Mouse (Mus musculus) G1E (cell line): ENCODE results near the gene Cdc42se2. TPM values are rescaled to one million over a fixed set of nuclear protein-coding genes. Genes with fewer than 3 reads are reported as not detected.

Experiments
- ATAC-seq: 2 replicates; pipeline ENCODE4 v1.8.0; 2016; ENCODE audit warnings: mild to moderate bottlenecking; ENCODE audit not compliant: insufficient number of reproducible peaks, poor library complexity, low FRiP score, severe bottlenecking; ENCODE audit errors: extremely low read depth
- DNase-seq: peaks from one replicate; pipeline ENCODE4 v3.0.0; 2012; ENCODE audit warnings: low spot score
- H3K27me3 ChIP-seq: 2 replicates; pipeline ENCODE4 v1.6.1; 2012; ENCODE audit warnings: mild to moderate bottlenecking, low read length, inconsistent platforms; ENCODE audit not compliant: insufficient read depth
- H3K36me3 ChIP-seq: replicated peaks from 2 replicates; pipeline ENCODE3; 2012; ENCODE audit warnings: mild to moderate bottlenecking, inconsistent platforms
- H3K4me1 ChIP-seq: 2 replicates; pipeline ENCODE4 v1.6.1; 2012; ENCODE audit warnings: low read depth, low read length, inconsistent platforms, mixed read lengths; ENCODE audit not compliant: insufficient read depth
- H3K4me3 ChIP-seq: 2 replicates; pipeline ENCODE4 v1.5.1; 2012; ENCODE audit warnings: low read depth, mild to moderate bottlenecking, inconsistent platforms, low read length, moderate library complexity, mixed read lengths
- H3K9me3 ChIP-seq: replicated peaks from 2 replicates; pipeline ENCODE4 v1.6.1; 2012; ENCODE audit warnings: inconsistent platforms
- CTCF ChIP-seq: IDR thresholded peaks from 2 replicates; pipeline ENCODE4 v1.5.1; 2012; ENCODE audit warnings: low read depth, low read length, inconsistent platforms, mixed read lengths
- GATA1 ChIP-seq: IDR thresholded peaks from 2 replicates; pipeline ENCODE4 v1.6.1; 2012; ENCODE audit warnings: borderline replicate concordance, low read length, inconsistent platforms, mixed read lengths
- GATA2 ChIP-seq: IDR thresholded peaks from 2 replicates; pipeline ENCODE4 v1.6.1; 2012; ENCODE audit warnings: low read depth, low read length, inconsistent platforms, borderline replicate concordance
- POLR2AphosphoS5 ChIP-seq: IDR thresholded peaks from 2 replicates; pipeline ENCODE4 v1.6.1; 2012; ENCODE audit warnings: low read depth, low read length, inconsistent platforms; ENCODE audit not compliant: insufficient replicate concordance
- TAL1 ChIP-seq: conservative IDR thresholded peaks from 2 replicates; pipeline ENCODE4 v1.6.1; 2012; ENCODE audit warnings: low read depth, low read length, inconsistent platforms, mixed read lengths
- polyA plus RNA-seq: library from polyadenylated mRNA; stranded (reverse); fragments of >175 nt; gene quantifications from 2 replicates; pipeline ENCODE4 v1.2.3, GENCODE M21; 2012
- total RNA-seq, 2 experiments: library from RNA; stranded (forward) in 1 of 2; stranded (reverse) in 1 of 2; fragments of 200-1000 nt in 1 of 2; fragments of >200 nt in 1 of 2; fragmentation: Nextera tagmentation in 1 of 2; gene quantifications; 2 replicates each; pipeline ENCODE4 v1.2.3; 2014 to 2017

Cdc42se2 gene
- total and polyA plus RNA-seq, 3 experiments, result 5.0 to 32.9 (median 25.0) TPM

DNA sequence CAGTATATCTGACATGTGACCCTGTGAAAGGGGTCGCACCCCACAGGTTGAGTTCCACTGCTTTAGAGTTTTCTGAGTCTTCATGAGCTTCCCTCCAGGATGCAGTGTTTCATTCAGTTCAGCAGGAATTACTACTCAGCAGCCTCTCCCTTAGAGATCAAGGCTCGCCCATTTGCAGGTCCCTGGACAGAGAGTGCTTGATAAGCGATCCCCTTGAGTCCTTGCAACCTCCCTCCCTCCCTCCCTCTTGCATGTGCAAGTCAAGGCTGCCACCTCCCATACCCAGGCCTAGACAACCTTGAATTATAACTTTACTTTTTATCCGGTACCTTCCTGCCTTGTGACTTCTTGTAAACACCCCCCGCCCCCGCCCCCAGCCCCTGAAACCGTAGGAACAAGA lies 32.0 kb upstream of the Cdc42se2 start:
- no peak for TF ChIP-seq GATA1
- TF ChIP-seq GATA2, result no peak
- no peak for TF ChIP-seq CTCF
- no peaks in the 10 kb centered on the region for H3K36me3 ChIP-seq
- H3K27me3 ChIP-seq, result peaks cover 15% of the 10 kb centered on the region
- ATAC-seq, result no peak
- no peak overlapping the region for H3K4me3 ChIP-seq
- H3K9me3 ChIP-seq, result peaks cover 2% of the 10 kb centered on the region
- no peaks in the 10 kb centered on the region for H3K4me1 ChIP-seq
- DNase-seq, result no peak

DNA sequence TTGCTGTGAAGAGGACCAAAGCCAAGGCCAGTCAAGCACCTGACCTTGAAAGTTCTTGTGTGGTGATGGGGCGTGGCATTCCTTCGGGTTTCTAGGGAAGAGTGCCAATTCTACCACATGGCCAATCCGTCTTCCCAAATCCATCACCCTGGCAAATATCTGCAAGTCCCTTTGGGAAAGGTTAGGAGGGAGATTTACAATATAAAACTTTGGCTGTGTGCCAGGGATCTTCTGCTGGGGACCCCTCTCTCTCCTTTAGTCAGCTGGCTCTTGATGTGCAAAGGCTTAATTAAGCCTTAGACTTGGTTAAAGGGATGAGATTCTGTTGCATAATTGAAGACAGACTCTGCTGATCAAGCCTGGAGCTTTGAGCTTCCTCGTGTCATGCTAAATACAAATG lies 30.0 kb upstream of the Cdc42se2 start:
- no peaks in the 10 kb centered on the region for H3K36me3 ChIP-seq
- TF ChIP-seq POLR2AphosphoS5, result no peak
- TF ChIP-seq TAL1, result no peak
- no peak for TF ChIP-seq GATA1
- TF ChIP-seq CTCF, result no peak
- no peak for TF ChIP-seq GATA2
- H3K9me3 ChIP-seq, result no peaks in the 10 kb centered on the region
- peaks cover 13% of the 10 kb centered on the region for H3K27me3 ChIP-seq
- H3K4me1 ChIP-seq, result no peaks in the 10 kb centered on the region
- no peak for ATAC-seq
- no peak overlapping the region for H3K4me3 ChIP-seq
- no peak for DNase-seq

DNA sequence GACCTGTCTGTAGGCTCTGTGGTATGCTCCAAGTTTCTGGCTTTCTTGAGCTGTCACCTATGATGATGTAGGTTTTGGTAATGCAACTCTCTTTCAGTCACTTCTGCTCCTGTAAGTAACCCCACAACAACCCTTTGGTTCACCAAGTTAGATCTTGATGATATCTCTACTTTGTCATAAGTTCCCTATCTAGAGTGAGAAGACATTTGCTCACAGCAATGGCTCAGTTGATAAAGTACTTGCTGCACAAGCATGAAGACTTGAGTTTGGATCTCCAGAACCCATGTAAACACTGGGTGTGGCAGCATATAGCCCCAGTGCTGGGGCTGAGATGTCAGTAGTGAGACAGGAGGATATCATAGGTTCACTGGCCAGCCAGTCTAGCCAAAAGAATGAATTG lies 28.2 kb upstream of the Cdc42se2 start:
- Histone ChIP-seq H3K4me1 (no peaks in the 10 kb centered on the region), H3K27me3 (peaks cover 21% of the 10 kb centered on the region), H3K9me3 (no peaks in the 10 kb centered on the region), H3K36me3 (no peaks in the 10 kb centered on the region), H3K4me3 (no peak overlapping the region)
- DNase-seq (no peak), ATAC-seq (no peak)
- no peak for TF ChIP-seq POLR2AphosphoS5
- no peak for TF ChIP-seq GATA1
- no peak for TF ChIP-seq TAL1
- TF ChIP-seq CTCF, result no peak
- no peak for TF ChIP-seq GATA2

DNA sequence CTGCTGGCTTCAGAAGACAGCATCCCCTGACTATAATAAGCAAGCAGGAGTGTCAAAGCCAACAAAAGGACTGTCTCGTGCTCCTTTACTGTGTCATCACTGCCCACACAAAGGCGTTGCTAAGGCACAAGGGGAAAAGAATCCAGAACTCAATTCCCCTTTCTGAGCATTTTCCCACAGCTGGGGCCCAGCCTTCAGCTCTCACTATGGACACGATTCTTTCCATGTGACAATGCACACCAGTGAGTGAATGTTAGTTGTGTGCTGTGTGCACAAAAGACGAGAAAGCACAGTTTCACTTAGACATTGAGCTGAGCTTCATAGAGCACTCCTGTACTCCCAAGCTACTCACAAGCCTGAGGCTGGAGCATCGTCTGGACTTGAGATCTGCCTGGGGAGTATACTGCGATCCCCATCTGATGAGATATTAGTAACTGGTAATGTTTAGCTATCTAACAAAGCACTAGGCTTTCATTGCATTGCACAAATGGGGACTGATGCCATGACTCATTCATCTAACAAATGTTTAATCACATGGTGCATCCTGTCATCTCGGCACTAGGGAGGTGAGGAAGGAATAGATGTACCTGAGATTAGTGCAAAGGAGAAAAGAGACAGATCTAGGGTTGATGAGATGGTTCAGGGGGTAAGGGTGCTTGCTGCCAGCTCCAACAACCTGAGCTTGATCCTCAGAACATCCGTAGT lies 25.5 kb upstream of the Cdc42se2 start:
- H3K4me3 ChIP-seq, result no peak overlapping the region
- peaks cover 38% of the 10 kb centered on the region for H3K27me3 ChIP-seq
- DNase-seq (no peak), ATAC-seq (no peak)
- H3K4me1 ChIP-seq, result no peaks in the 10 kb centered on the region
- no peaks in the 10 kb centered on the region for H3K9me3 ChIP-seq
- TF ChIP-seq GATA2 (no peak), CTCF (no peak)
- H3K36me3 ChIP-seq, result no peaks in the 10 kb centered on the region

DNA sequence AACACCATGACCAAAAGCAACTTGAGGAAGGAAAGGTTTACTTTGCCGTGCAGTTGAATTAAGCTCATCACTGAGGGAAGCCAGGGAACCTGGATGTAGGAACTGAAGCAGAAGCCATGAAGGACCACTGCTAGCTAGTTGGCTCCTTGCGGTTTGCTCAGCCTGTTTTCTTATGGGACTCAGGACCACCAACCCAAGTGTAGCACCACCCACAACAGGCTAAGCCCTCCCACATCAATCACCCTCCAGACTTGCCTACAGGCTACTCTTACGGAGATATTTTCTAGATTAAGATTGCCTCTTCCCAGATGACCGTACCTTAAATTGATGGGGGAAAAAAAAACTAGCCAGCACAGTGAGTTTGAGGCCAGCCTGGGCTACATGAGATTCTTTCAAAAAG lies 24.8 kb upstream of the Cdc42se2 start:
- H3K36me3 ChIP-seq, result no peaks in the 10 kb centered on the region

DNA sequence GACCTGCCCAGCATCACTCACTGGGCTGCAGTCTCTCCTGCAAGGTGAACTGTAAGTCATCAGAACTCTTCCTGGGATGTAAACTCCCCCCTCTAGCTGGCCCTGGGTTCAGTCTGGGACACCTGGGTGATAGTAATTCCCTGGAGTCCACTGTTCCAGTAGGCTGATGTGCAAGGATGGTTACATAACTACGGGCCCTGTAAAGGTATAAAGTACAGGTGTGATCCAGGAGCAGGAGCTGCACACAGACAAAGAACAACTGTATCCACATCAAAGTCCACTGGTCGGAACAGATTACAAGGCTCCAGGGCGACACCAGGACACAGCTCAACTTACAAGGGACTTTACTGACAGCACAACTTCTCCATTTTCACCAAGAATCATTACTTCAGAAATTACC lies 23.6 kb upstream of the Cdc42se2 start:
- H3K9me3 ChIP-seq, result no peaks in the 10 kb centered on the region
- H3K4me1 ChIP-seq, result peaks cover 4% of the 10 kb centered on the region
- TF ChIP-seq TAL1 (no peak), CTCF (no peak), GATA2 (no peak), GATA1 (no peak), POLR2AphosphoS5 (no peak)
- ATAC-seq (no peak), DNase-seq (no peak)
- H3K27me3 ChIP-seq, result peaks cover 40% of the 10 kb centered on the region
- H3K36me3 ChIP-seq, result no peaks in the 10 kb centered on the region
- no peak overlapping the region for H3K4me3 ChIP-seq

More for the DNA sequence above, 24.8 kb upstream of the Cdc42se2 start:
- no peak overlapping the region for H3K4me3 ChIP-seq
- no peak for ATAC-seq
- peaks cover 37% of the 10 kb centered on the region for H3K27me3 ChIP-seq
- TF ChIP-seq CTCF (no peak), TAL1 (no peak)
- H3K4me1 ChIP-seq, result peaks cover 4% of the 10 kb centered on the region
- DNase-seq, result no peak
- no peaks in the 10 kb centered on the region for H3K9me3 ChIP-seq

DNA sequence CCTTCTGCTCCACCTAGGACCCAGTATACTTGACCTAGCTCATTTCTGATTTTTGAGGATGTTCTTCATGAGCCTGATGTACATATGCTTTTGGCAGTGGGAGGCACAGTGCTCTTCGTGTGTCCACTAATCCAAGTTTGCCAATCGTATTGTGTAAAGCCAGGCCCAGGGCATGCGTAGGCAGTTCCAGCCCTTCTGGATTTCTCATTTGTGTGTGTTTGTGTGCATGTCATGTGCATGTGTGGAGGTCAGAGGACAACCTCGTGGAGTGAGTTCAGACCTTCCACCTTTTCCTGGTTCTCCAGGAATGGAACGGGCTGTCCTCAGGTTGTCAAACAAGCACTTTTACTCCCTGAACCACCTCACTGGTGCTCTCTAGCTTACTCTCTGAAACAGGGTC lies 22.1 kb upstream of the Cdc42se2 start:
- no peak overlapping the region for H3K4me3 ChIP-seq
- no peaks in the 10 kb centered on the region for H3K36me3 ChIP-seq
- H3K4me1 ChIP-seq, result peaks cover 4% of the 10 kb centered on the region
- peaks cover 43% of the 10 kb centered on the region for H3K27me3 ChIP-seq
- ATAC-seq (no peak), DNase-seq (no peak)
- TF ChIP-seq POLR2AphosphoS5, result no peak
- TF ChIP-seq TAL1, result no peak
- TF ChIP-seq GATA2, result no peak
- TF ChIP-seq GATA1, result no peak
- TF ChIP-seq CTCF, result no peak
- H3K9me3 ChIP-seq, result no peaks in the 10 kb centered on the region
